22 mouse cellular contexts compared by ENCODE assay signal in genomic region chr16:23196296-23196695, GRCm38 (mm10). TPM values are rescaled to one million over a fixed set of nuclear protein-coding genes. Genes with fewer than 3 reads are reported as not detected.
"Had no signal": no experiment of that assay in that cellular context is flagged by ENCODE, and none has a peak within 500 bp of the region (broad histone marks: within the 10 kb centered on the region; RNA-seq: fewer than 3 reads in every experiment).

No protein-coding gene starts in this region.

- H3K4me2 ChIP-seq: lung, embryonic 15.5 days; midbrain, embryonic 11.5 days; midbrain, embryonic 13.5 days; midbrain, embryonic 15.5 days; neural tube, embryonic 12.5 days; stomach, embryonic 15.5 days had no signal

- H3K4me3 ChIP-seq: lung, embryonic 15.5 days; megakaryocyte, embryonic 14.5 days; midbrain, embryonic 13.5 days; midbrain, embryonic 15.5 days; neural tube, embryonic 12.5 days; stomach, embryonic 15.5 days had no signal

- H3K36me3 ChIP-seq: lung, embryonic 15.5 days; midbrain, embryonic 13.5 days; midbrain, embryonic 15.5 days; neural tube, embryonic 12.5 days; stomach, embryonic 15.5 days had no signal

- H3K9ac ChIP-seq: lung, embryonic 15.5 days; midbrain, embryonic 13.5 days; midbrain, embryonic 15.5 days; neural tube, embryonic 12.5 days; stomach, embryonic 15.5 days had no signal

- H3K9me3 ChIP-seq: lung, embryonic 15.5 days; megakaryocyte, embryonic 14.5 days; midbrain, embryonic 13.5 days; midbrain, embryonic 15.5 days; neural tube, embryonic 12.5 days; stomach, embryonic 15.5 days had no signal

- DNase-seq: lung, adult 2 months; lung, postnatal 14 days; lung, postnatal 36 days; right cerebral cortex, postnatal 14 days; thymus, adult 2 months; thymus, postnatal 25 days; thymus, postnatal 4 days had no signal

- H3K27me3 ChIP-seq: lung, embryonic 15.5 days; midbrain, embryonic 13.5 days; midbrain, embryonic 15.5 days; neural tube, embryonic 12.5 days; stomach, embryonic 15.5 days had no signal

- H3K4me1 ChIP-seq: lung, embryonic 15.5 days; megakaryocyte, embryonic 14.5 days; midbrain, embryonic 13.5 days; midbrain, embryonic 15.5 days; neural tube, embryonic 12.5 days; stomach, embryonic 15.5 days had no signal

- H3K27ac ChIP-seq: lung, embryonic 15.5 days; macrophage; midbrain, embryonic 13.5 days; midbrain, embryonic 15.5 days; neural tube, embryonic 12.5 days; stomach, embryonic 15.5 days; stomach, postnatal 0 days had no signal

RNA-seq across cellular contexts. Expression of gene Adipoq, which starts 50.0 kb away (rescaled TPM):
- total RNA-seq: megakaryocyte progenitor cell, adult 5-6 weeks; midbrain, postnatal 0 days; monocyte, adult 5-6 weeks; neutrophil, adult 5-6 weeks had no signal
- polyA plus RNA-seq: lung, postnatal 0 days; macrophage; midbrain, embryonic 11.5 days; midbrain, embryonic 15.5 days; midbrain, postnatal 0 days; neural tube, embryonic 12.5 days; neural tube, embryonic 14.5 days; stomach, embryonic 15.5 days; stomach, postnatal 0 days had no signal
